23 mouse cellular contexts compared by ENCODE assay signal in genomic region chr5:50551125-50551524, GRCm38 (mm10).
DNase-seq lines count a peak whose midpoint lies in the region; ATAC-seq and TF ChIP-seq lines count a peak whose summit lies in the region.
"Had no signal": no experiment of that assay in that cellular context is flagged by ENCODE, and none has a peak within 500 bp of the region (broad histone marks: within the 10 kb centered on the region; RNA-seq: fewer than 3 reads in every experiment).

No protein-coding gene starts in this region.

- TF ChIP-seq RAD21 in CH12.LX (IDR thresholded peaks at IDR 0.05; ENCODE audit: low read depth, low read length) = peak; percentile 11

- no peaks in the 10 kb centered on the region for H3K27me3 ChIP-seq in embryonic facial prominence, embryonic 11.5 days (ENCODE audit: control insufficient read depth, insufficient read depth, low read length)
- no peaks in the 10 kb centered on the region for H3K27me3 ChIP-seq in embryonic facial prominence, embryonic 10.5 days (replicated peaks; ENCODE audit: low read depth, poor library complexity, severe bottlenecking)
- no peaks in the 10 kb centered on the region for H3K27me3 ChIP-seq in kidney, postnatal 0 days (ENCODE audit: insufficient read depth, low read length)
- no peaks in the 10 kb centered on the region for H3K27me3 ChIP-seq in CH12.LX (replicated peaks)
- no peaks in the 10 kb centered on the region for H3K27me3 ChIP-seq in kidney, adult 2 months (replicated peaks; ENCODE audit: control insufficient read depth, insufficient read depth, low read length)
- H3K27me3 ChIP-seq: heart, embryonic 12.5 days; limb, embryonic 12.5 days; liver, embryonic 13.5 days; lung, embryonic 15.5 days; neural tube, embryonic 15.5 days had no signal

- in situ Hi-C loops in CH12.LX (cut with MboI; ENCODE audit: low pct_ligation_motif_present, low pct_unique_long_range_greater_than_20kb, low sequenced_read_pairs) = no loop called here

- dilution Hi-C loops in CH12.LX (cut with MboI; ENCODE audit: extremely low pct_ligation_motif_present, extremely low pct_unique_long_range_greater_than_20kb, low sequenced_read_pairs) = no loop called here

- no peaks in the 10 kb centered on the region for H3K9me3 ChIP-seq in embryonic facial prominence, embryonic 11.5 days (replicated peaks; ENCODE audit: control insufficient read depth, low read length)
- H3K9me3 ChIP-seq in embryonic facial prominence, embryonic 10.5 days = no peaks in the 10 kb centered on the region
- no peaks in the 10 kb centered on the region for H3K9me3 ChIP-seq in kidney, postnatal 0 days (replicated peaks; ENCODE audit: low read length)
- no peaks in the 10 kb centered on the region for H3K9me3 ChIP-seq in CH12.LX (replicated peaks; ENCODE audit: low read length)
- H3K9me3 ChIP-seq: heart, embryonic 12.5 days; limb, embryonic 12.5 days; liver, embryonic 13.5 days; lung, embryonic 15.5 days; midbrain, embryonic 10.5 days; neural tube, embryonic 15.5 days had no signal

- TF ChIP-seq POLR2A in CH12.LX (IDR thresholded peaks at IDR 0.05; ENCODE audit: low read depth, low read length) = no peak
- TF ChIP-seq POLR2A in kidney, adult 2 months (IDR thresholded peaks at IDR 0.05; ENCODE audit: low read depth, low read length) = no peak

- H3K9ac ChIP-seq in embryonic facial prominence, embryonic 11.5 days (replicated peaks; ENCODE audit: low read length) = no peak overlapping the region
- H3K9ac ChIP-seq in kidney, postnatal 0 days (ENCODE audit: low read depth, low read length) = no peak overlapping the region
- H3K9ac ChIP-seq in CH12.LX (ENCODE audit: insufficient read depth, low read depth) = no peak overlapping the region
- H3K9ac ChIP-seq: heart, embryonic 12.5 days; limb, embryonic 12.5 days; liver, embryonic 13.5 days; lung, embryonic 15.5 days; neural tube, embryonic 15.5 days had no signal

- no peak overlapping the region for H3K4me3 ChIP-seq in embryonic facial prominence, embryonic 11.5 days (ENCODE audit: low read depth, low read length)
- H3K4me3 ChIP-seq in embryonic facial prominence, embryonic 10.5 days = no peak overlapping the region
- no peak overlapping the region for H3K4me3 ChIP-seq in kidney, postnatal 0 days (replicated peaks; ENCODE audit: low read depth, low read length)
- H3K4me3 ChIP-seq in CH12.LX (replicated peaks in 1 of 3; ENCODE audit: low read depth in 2 of 3, low read length in 2 of 3, poor library complexity in 1 of 3) = no peak overlapping the region
- H3K4me3 ChIP-seq in kidney, adult 2 months (ENCODE audit: insufficient read depth, low read depth, low read length) = no peak overlapping the region
- H3K4me3 ChIP-seq: heart, embryonic 12.5 days; limb, embryonic 12.5 days; liver, embryonic 13.5 days; lung, embryonic 15.5 days; midbrain, embryonic 10.5 days; neural tube, embryonic 15.5 days had no signal

- no peak overlapping the region for H3K27ac ChIP-seq in embryonic facial prominence, embryonic 11.5 days (replicated peaks; ENCODE audit: low read depth, low read length)
- H3K27ac ChIP-seq in embryonic facial prominence, embryonic 10.5 days (replicated peaks) = no peak overlapping the region
- H3K27ac ChIP-seq in kidney, postnatal 0 days = no peak overlapping the region
- H3K27ac ChIP-seq in CH12.LX (ENCODE audit: insufficient read depth, low read depth) = no peak overlapping the region
- H3K27ac ChIP-seq in kidney, adult 2 months (ENCODE audit: insufficient read depth, low read depth, low read length) = no peak overlapping the region
- H3K27ac ChIP-seq: limb, embryonic 12.5 days; liver, embryonic 13.5 days; lung, embryonic 15.5 days; macrophage; midbrain, embryonic 10.5 days; neural tube, embryonic 15.5 days had no signal

- peak; percentile 46 for TF ChIP-seq CTCF in kidney, postnatal 0 days (IDR thresholded peaks at IDR 0.05; ENCODE audit: low read depth)
- peak in 1 of 2 experiments; percentile 58; a peak in 2 of 4 replicates for TF ChIP-seq CTCF in CH12.LX (conservative IDR thresholded peaks at IDR 0.05 in 1 of 2, IDR thresholded peaks at IDR 0.05 in 1 of 2; ENCODE audit: low read depth in 2 of 2, low read length in 2 of 2)
- no peak for TF ChIP-seq CTCF in kidney, adult 2 months (conservative IDR thresholded peaks at IDR 0.05; ENCODE audit: insufficient read depth, insufficient read length, low read depth, low read length)

- peak; percentile 11 for DNase-seq in embryonic facial prominence, embryonic 11.5 days (ENCODE audit: low spot score)
- no peak for DNase-seq in embryonic facial prominence, embryonic 10.5 days (ENCODE audit: low spot score)
- peak; percentile 11 for DNase-seq in kidney, postnatal 0 days (ENCODE audit: low spot score)
- DNase-seq in kidney, adult 11 months = no peak
- DNase-seq in CH12.LX (ENCODE audit: extremely low read depth) = peak; percentile 3
- DNase-seq in R1 (ENCODE audit: low read depth, low spot score) = peak; percentile 3
- DNase-seq in kidney, adult 2 months = no peak
- DNase-seq: adrenal gland, postnatal 10 days; cerebellum, adult 11-12 months; cerebellum, postnatal 36 days; heart, postnatal 14 days; kidney, adult 8-10 months; layer of hippocampus, adult 9-11 months; liver, embryonic 13.5 days; thymus, postnatal 36 days had no signal

- no peak overlapping the region for H3K4me2 ChIP-seq in embryonic facial prominence, embryonic 11.5 days (ENCODE audit: low read depth, low read length)
- no peak overlapping the region for H3K4me2 ChIP-seq in kidney, postnatal 0 days (ENCODE audit: low read length)
- no peak overlapping the region for H3K4me2 ChIP-seq in CH12.LX (ENCODE audit: insufficient read depth, low read depth, poor library complexity, severe bottlenecking)
- H3K4me2 ChIP-seq: heart, embryonic 12.5 days; limb, embryonic 12.5 days; liver, embryonic 13.5 days; lung, embryonic 15.5 days; neural tube, embryonic 15.5 days had no signal

- no peaks in the 10 kb centered on the region for H3K4me1 ChIP-seq in embryonic facial prominence, embryonic 11.5 days (ENCODE audit: control insufficient read depth, insufficient read depth, low read length)
- no peaks in the 10 kb centered on the region for H3K4me1 ChIP-seq in embryonic facial prominence, embryonic 10.5 days
- no peaks in the 10 kb centered on the region for H3K4me1 ChIP-seq in kidney, postnatal 0 days (replicated peaks; ENCODE audit: insufficient read depth, low read length)
- peaks cover 0 to 6% of the 10 kb centered on the region in 2 experiments; a peak in 2 of 4 replicates for H3K4me1 ChIP-seq in CH12.LX (ENCODE audit: control insufficient read depth in 1 of 2, insufficient read depth in 2 of 2)
- no peaks in the 10 kb centered on the region for H3K4me1 ChIP-seq in kidney, adult 2 months (ENCODE audit: control insufficient read depth, insufficient read depth, low read length)
- H3K4me1 ChIP-seq: heart, embryonic 12.5 days; limb, embryonic 12.5 days; liver, embryonic 13.5 days; lung, embryonic 15.5 days; midbrain, embryonic 10.5 days; neural tube, embryonic 15.5 days had no signal

- no peak for ATAC-seq in embryonic facial prominence, embryonic 11.5 days (replicated peaks; ENCODE audit: insufficient number of reproducible peaks, low FRiP score, low TSS enrichment, low read depth)
- no peak for ATAC-seq in kidney, postnatal 0 days (replicated peaks; ENCODE audit: low FRiP score, low read depth)
- ATAC-seq: activated CD4-positive, CD25-positive, alpha-beta regulatory T cell, adult 4 months; hindbrain, embryonic 16.5 days had no signal

- H3K36me3 ChIP-seq in embryonic facial prominence, embryonic 11.5 days (replicated peaks; ENCODE audit: control insufficient read depth, insufficient read depth, low read depth, low read length) = no peaks in the 10 kb centered on the region
- H3K36me3 ChIP-seq in embryonic facial prominence, embryonic 10.5 days (replicated peaks) = no peaks in the 10 kb centered on the region
- no peaks in the 10 kb centered on the region for H3K36me3 ChIP-seq in kidney, postnatal 0 days (ENCODE audit: insufficient read depth, low read length)
- H3K36me3 ChIP-seq in CH12.LX (replicated peaks in 1 of 2; ENCODE audit: control insufficient read depth in 1 of 2, insufficient read depth in 1 of 2, low read length in 1 of 2) = no peaks in the 10 kb centered on the region
- H3K36me3 ChIP-seq in kidney, adult 2 months (ENCODE audit: control insufficient read depth, insufficient read depth, low read length) = no peaks in the 10 kb centered on the region
- H3K36me3 ChIP-seq: heart, embryonic 12.5 days; limb, embryonic 12.5 days; liver, embryonic 13.5 days; lung, embryonic 15.5 days; midbrain, embryonic 10.5 days; neural tube, embryonic 15.5 days had no signal

- no peak for TF ChIP-seq EP300 in CH12.LX (IDR thresholded peaks at IDR 0.05; ENCODE audit: low read length)

- no peaks in the 10 kb centered on the region for H3K79me2 ChIP-seq in CH12.LX (replicated peaks; ENCODE audit: control insufficient read depth, extremely low read depth, insufficient read depth, poor library complexity, severe bottlenecking)

TF ChIP-seq in CH12.LX, 34 proteins besides CTCF, POLR2A, EP300 and RAD21:
- TF ChIP-seq CHD2 (IDR thresholded peaks at IDR 0.05; ENCODE audit: low read length) = no peak
- TF ChIP-seq SMC3 (IDR thresholded peaks at IDR 0.05; ENCODE audit: low read depth, low read length) = peak; percentile 40
- TF ChIP-seq SIN3A (IDR thresholded peaks at IDR 0.05; ENCODE audit: low read length) = no peak

Comparison
In these comparisons a context has a peak if more than half of its experiments do, and no peak if none do; other contexts are left out.
1. DNase-seq: peak in embryonic facial prominence, embryonic 11.5 days (single experiment), kidney, postnatal 0 days (single experiment), CH12.LX (single experiment) and R1 (single experiment); none in embryonic facial prominence, embryonic 10.5 days (single experiment), kidney, adult 11 months (single experiment) and kidney, adult 2 months (single experiment).